Mouse (Mus musculus) hindlimb bud, embryonic 11.5 days (tissue): ENCODE data around the gene Fem1a.

Source experiments
- DNase-seq: peaks from one replicate; pipeline ENCODE4 v3.0.0-alpha.2; 2012; ENCODE audit warnings: low read depth, low spot score; ENCODE audit errors: extremely low spot score

Gene Fem1a

GRCm38 (mm10) chr17:56278340-56278739 lies 21.7 kb downstream of the Fem1a start:
- no peak for DNase-seq

- no peak for DNase-seq
Measured at GRCm38 (mm10) chr17:56279481-56280155, 23.0 kb downstream of the Fem1a start.

DNA sequence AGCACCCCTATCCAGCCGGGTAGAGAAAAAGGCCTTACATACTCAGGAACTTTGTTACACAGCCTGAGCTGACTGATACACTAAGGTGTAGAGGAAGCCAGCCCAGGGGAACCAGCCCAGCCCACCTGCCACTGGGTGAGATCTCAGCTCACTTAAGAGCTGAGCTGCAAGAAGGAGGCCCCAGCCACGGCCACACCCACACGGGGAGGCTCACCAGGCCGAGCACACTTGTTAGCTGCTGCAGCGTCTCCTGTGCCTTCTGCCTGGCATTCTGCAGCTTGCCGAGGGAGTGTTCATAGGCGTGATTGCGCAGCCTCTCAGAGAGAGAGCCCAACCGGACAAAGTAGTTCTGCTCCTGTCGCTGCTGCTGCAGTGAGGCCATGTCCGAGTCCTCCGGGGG lies 24.6 kb downstream of the Fem1a start:
- DNase-seq = no peak

- no peak for DNase-seq
Measured at GRCm38 (mm10) chr17:56282802-56283201, 26.2 kb downstream of the Fem1a start.

- DNase-seq = no peak
Measured at GRCm38 (mm10) chr17:56283316-56283715, 26.7 kb downstream of the Fem1a start.

DNA sequence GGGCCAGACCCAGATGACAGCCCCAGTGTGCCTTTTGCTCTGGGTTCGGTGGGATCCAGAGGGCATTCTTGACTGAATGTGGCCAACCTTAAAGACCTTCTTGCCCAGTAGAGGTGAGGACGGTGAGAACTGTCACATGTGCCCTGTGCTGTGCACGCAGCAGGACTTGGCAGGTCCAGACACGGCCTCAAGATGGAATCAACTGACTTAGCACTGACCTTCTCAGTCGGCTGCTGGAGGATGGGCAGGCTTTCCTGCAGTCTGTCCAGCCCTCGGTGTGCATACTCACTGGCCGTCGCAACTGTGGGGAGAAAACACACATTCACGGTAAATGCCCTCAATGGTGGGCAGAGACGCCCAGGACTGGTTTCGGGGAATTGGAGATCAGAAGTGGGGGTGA lies 29.4 kb downstream of the Fem1a start:
- DNase-seq = no peak

DNA sequence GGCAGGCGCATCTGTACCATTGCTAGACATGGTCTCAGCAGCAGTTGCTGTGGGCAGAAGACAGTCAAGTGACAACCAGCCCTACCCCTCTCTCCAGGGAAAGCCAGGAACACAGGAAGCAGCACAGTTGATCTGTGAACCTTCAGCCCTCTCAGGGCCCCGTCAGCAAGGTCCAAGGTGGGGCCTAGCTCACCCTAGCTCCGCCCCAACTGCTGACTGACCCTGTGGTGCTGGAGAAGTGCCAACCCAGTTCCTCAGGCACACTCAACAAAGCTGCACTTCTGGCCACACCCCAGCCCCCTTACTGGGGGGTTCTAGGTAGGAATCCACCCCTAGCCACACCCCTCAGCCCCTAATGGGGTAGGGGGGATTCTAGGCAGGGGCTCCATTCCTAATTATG lies 31.2 kb downstream of the Fem1a start:
- DNase-seq = no peak

- DNase-seq = no peak
Measured at GRCm38 (mm10) chr17:56288866-56289265, 32.3 kb downstream of the Fem1a start.

DNA sequence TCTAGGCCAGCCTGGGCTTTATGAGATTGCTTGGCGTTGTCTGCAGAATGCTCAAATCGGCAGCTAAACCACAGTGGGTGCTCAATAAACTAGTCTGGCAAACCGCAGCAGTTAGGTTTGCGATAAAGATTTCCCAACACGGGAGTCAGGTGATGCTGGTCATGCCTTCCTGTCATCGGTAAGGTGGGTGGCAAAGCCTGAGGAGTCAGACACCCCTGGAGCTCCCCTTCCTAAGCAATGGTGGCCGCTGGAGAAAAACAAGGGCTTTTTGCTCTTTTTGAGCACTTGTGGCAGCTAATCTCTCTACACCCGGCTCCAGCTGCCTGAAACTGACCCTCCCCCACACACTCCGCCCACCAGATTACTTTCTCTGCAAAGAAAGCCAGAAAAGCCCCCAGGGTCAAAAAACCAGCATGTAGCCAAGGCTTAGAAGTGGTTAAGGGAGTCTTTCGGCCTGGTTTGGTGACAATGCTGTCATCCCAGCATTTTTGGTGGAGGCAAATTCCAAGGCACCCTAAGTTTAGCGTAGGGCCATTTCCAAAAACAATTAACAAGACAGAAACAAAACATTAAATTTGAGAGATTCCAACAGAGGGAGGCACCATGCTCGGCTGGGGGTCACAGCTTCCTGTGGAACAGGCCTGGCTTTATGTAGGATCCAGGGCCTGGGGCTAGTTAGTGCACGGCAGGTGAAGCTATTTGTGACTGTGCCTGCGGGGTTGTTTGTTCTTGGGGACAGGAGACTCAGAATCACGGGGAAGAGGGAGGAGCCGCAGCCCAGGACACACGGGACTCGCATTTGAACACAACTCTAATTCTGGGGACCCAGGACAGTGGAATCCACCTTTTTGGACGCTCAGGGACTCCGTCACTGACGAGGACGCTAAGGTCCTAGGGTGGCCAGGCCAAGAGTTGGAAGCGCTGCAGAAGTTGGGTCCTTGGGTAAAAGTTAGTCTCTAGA lies 33.0 kb downstream of the Fem1a start:
- peak; percentile 66 for DNase-seq

DNA sequence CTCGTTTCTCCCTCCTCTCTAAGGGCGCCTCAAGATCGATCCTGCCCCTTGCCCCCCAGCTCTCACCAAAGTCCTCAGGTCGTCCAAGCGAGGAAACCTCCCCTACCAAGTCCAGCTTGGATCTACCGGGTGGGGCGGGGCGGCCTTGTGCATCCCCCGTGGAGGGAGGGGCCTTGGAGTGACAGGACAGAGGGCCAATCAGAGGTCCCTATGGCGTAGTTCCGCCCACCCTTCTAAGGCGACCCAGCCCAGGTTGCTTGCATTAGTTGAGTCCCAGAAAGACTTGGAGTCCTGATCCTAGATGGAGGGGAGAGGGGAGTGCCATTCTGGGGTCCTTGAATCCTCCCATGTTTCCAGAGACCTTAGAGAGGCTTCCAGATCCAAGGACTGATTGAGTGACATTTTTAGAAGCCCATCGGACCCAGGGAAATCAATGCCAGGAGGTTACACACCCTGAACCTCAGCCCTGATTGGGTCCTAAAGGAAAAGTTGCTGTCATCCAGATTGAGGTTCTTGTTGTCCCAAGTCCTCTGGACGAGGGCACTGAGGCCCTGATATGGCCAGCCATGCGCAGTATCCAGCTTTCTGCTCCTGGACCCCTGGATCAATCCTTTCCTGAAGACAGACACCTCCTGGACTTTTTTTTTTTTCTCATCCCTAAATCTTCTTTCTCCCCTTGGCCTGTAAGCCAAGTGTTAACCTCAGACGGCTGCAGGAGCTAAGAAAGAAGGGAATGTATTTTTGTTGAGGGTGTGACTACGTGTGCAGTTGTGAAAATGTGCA lies 34.0 kb downstream of the Fem1a start:
- DNase-seq = peak; percentile 88

DNA sequence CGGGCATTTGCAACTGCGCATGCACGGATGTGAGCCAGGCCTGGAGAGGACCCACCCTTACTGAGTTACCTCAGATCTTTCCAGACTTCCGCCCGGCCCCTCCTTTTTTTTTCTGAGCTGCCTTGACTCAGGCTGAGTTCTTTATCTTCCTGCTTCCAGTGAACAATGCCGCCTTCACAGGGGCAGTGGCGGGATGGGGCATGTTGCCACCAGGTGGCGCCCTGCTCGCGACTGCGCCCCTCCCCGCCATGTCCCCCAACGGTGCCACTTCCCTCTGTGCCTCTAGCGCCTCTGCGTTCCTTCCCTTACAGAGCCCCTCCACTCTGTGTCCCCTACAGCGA lies 34.5 kb downstream of the Fem1a start:
- peak; percentile 57 for DNase-seq

GRCm38 (mm10) chr17:56291826-56292475 lies 35.3 kb downstream of the Fem1a start:
- DNase-seq = no peak

GRCm38 (mm10) chr17:56292531-56293222 lies 36.1 kb downstream of the Fem1a start, which contains the start of gene Plin3:
Gene Plin3 (minus strand): TSS chr17:56292873.
- DNase-seq = no peak

- DNase-seq = no peak
Measured at GRCm38 (mm10) chr17:56293291-56293690, 36.7 kb downstream of the Fem1a start.

GRCm38 (mm10) chr17:56294241-56294640 lies 37.6 kb downstream of the Fem1a start:
- no peak for DNase-seq

DNA sequence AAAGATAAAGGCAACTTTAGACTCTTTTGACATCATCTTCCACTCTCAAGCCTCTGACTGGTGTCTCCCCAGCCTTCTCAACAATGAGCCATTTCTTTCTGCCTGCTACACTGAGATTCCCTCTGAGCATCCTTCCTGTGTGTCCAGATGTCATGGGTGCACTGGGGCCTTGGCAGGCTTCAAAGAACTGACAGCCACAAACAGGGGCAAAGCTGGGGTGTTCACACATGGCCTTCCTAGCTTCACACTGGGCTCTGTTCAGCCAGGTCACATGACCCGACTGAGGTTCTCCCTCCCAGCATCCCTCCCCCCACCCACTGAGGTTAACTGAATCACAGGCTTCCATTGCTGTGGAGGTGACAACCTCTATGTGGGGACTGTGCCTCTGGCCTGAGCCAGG lies 39.6 kb downstream of the Fem1a start:
- no peak for DNase-seq

- DNase-seq = no peak
Measured at GRCm38 (mm10) chr17:56298238-56298637, 41.6 kb downstream of the Fem1a start.

- DNase-seq = no peak
Measured at GRCm38 (mm10) chr17:56300186-56300585, 43.6 kb downstream of the Fem1a start, which contains the start of gene Arrdc5. Gene Arrdc5 (minus strand): TSS chr17:56300286.

- DNase-seq = no peak
Measured at GRCm38 (mm10) chr17:56302363-56302996, 45.9 kb downstream of the Fem1a start.
